Mouse (Mus musculus) liver, embryonic 14.5 days (tissue): ENCODE results near the gene Sbno2.

Source experiments
- CTCF ChIP-seq: IDR thresholded peaks from 2 replicates; pipeline ENCODE4 v1.5.1; 2016; ENCODE audit warnings: antibody characterized with exemption, low read depth, control low read depth
- EP300 ChIP-seq: IDR thresholded peaks from 2 replicates; pipeline ENCODE4 v1.6.1; 2016; ENCODE audit warnings: antibody characterized with exemption, low read depth

GRCm38 (mm10) chr10:80134421-80134820, 29.1 kb upstream of the Sbno2 start:
- TF ChIP-seq CTCF (no peak), EP300 (no peak)
